In the genomic region with DNA sequence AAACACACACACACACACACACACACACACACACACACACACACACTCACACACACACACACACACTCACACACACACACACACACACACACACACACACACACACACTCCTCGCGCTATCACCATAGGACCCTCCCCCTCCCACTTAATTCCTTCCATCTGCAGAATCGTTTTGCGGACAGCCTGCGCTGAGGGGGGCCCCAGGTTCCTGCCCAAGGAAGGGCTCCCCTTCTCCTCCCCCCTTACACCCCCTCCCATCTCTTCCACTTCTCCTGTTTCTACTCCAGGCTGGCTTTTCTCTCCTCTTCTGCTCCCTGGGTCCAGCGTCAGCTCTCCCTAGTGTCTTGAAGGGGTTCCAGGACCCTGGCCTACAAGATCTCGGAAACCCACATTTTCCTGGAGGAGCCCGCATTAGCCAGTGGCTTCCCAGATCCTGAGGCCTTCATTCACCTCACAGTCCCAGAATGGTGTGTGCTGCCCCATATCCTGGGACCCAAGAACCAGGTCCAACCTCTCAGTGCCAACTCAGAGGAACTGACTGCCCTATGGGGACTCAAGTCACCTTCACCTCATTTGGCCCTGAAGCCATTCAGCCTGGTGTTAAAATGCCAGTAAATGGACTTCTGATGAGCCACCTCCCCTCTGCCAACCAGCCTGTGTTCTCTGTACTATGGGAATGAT, we compare ENCODE assay signal across 9 mouse cellular contexts. TPM values are rescaled to one million over a fixed set of nuclear protein-coding genes. Genes with fewer than 3 reads are reported as not detected.
DNase-seq lines count a peak whose midpoint lies in the region; ATAC-seq lines count a peak whose summit lies in the region.
"Had no signal": no experiment of that assay in that cellular context is flagged by ENCODE, and none has a peak within 500 bp of the region (broad histone marks: within the 10 kb centered on the region; RNA-seq: fewer than 3 reads in every experiment).

No protein-coding gene starts in this region.

- H3K4me3 ChIP-seq in kidney, embryonic 15.5 days (replicated peaks) = no peak overlapping the region; the same call in 1 of the 2 replicates
- H3K4me3 ChIP-seq in embryonic facial prominence, embryonic 11.5 days (ENCODE audit: low read depth, low read length) = no peak overlapping the region; the same call in 1 of the 2 replicates
- H3K4me3 ChIP-seq in hindbrain, embryonic 16.5 days (ENCODE audit: low read length) = no peak overlapping the region
- H3K4me3 ChIP-seq in neural tube, embryonic 12.5 days = no peak overlapping the region

- no peaks in the 10 kb centered on the region for H3K27me3 ChIP-seq in kidney, embryonic 15.5 days
- no peaks in the 10 kb centered on the region; the same call in 1 of the 2 replicates for H3K27me3 ChIP-seq in embryonic facial prominence, embryonic 11.5 days (ENCODE audit: control insufficient read depth, insufficient read depth, low read length)
- no peaks in the 10 kb centered on the region for H3K27me3 ChIP-seq in hindbrain, embryonic 16.5 days (replicated peaks; ENCODE audit: control insufficient read depth, insufficient read depth, low read length)
- no peaks in the 10 kb centered on the region for H3K27me3 ChIP-seq in neural tube, embryonic 12.5 days (replicated peaks)

- 23% methylated on average over 8 of the region's 8 CpGs for WGBS in kidney, embryonic 15.5 days
- WGBS in embryonic facial prominence, embryonic 11.5 days = 4% methylated on average over 8 of the region's 8 CpGs
- WGBS in hindbrain, embryonic 16.5 days = 25% methylated on average over 8 of the region's 8 CpGs
- WGBS in neural tube, embryonic 12.5 days = 22% methylated on average over 8 of the region's 8 CpGs

- no peak overlapping the region for H3K9ac ChIP-seq in kidney, embryonic 15.5 days
- H3K9ac ChIP-seq in embryonic facial prominence, embryonic 11.5 days (replicated peaks; ENCODE audit: low read length) = no peak overlapping the region
- H3K9ac ChIP-seq in hindbrain, embryonic 16.5 days (ENCODE audit: low read depth, low read length) = no peak overlapping the region
- no peak overlapping the region for H3K9ac ChIP-seq in neural tube, embryonic 12.5 days
- H3K9ac ChIP-seq: liver, embryonic 15.5 days had no signal

- no peak for ATAC-seq in kidney, embryonic 15.5 days (replicated peaks; ENCODE audit: low FRiP score)
- peak; percentile 61; the same call in 1 of the 2 replicates for ATAC-seq in embryonic facial prominence, embryonic 11.5 days (replicated peaks; ENCODE audit: insufficient number of reproducible peaks, low FRiP score, low TSS enrichment, low read depth)
- ATAC-seq in hindbrain, embryonic 16.5 days = no peak
- no peak for ATAC-seq in neural tube, embryonic 12.5 days (ENCODE audit: low FRiP score, low read depth)

- H3K4me2 ChIP-seq in kidney, embryonic 15.5 days = peak overlapping the region; percentile 93
- peak overlapping the region; percentile 94; the same call in 1 of the 2 replicates for H3K4me2 ChIP-seq in embryonic facial prominence, embryonic 11.5 days (ENCODE audit: low read depth, low read length)
- peak overlapping the region; percentile 95 for H3K4me2 ChIP-seq in hindbrain, embryonic 16.5 days (ENCODE audit: low read length)
- peak overlapping the region; percentile 96 for H3K4me2 ChIP-seq in neural tube, embryonic 12.5 days (replicated peaks)

- no peak for DNase-seq in kidney, adult 8-10 months
- peak; percentile 94 for DNase-seq in embryonic facial prominence, embryonic 11.5 days (ENCODE audit: low spot score)
- no peak for DNase-seq in layer of hippocampus, postnatal 14 days (ENCODE audit: low spot score in 2 of 2)
- DNase-seq in gastrocnemius, postnatal 14 days = no peak
- no peak for DNase-seq in thymus, postnatal 10 days (ENCODE audit: low spot score in 2 of 2)

- H3K27ac ChIP-seq in kidney, embryonic 15.5 days = peak overlapping the region; percentile 92
- H3K27ac ChIP-seq in embryonic facial prominence, embryonic 11.5 days (replicated peaks; ENCODE audit: low read depth, low read length) = peak overlapping the region; percentile 90
- H3K27ac ChIP-seq in hindbrain, embryonic 16.5 days (ENCODE audit: low read depth, low read length) = no peak overlapping the region
- no peak overlapping the region; the same call in 1 of the 2 replicates for H3K27ac ChIP-seq in neural tube, embryonic 12.5 days
- H3K27ac ChIP-seq: liver, embryonic 15.5 days had no signal

- intact Hi-C loops in gastrocnemius, postnatal 14 days (cut with DNase I; ENCODE audit: low total_unique reads) = no loop called here

- H3K4me1 ChIP-seq in kidney, embryonic 15.5 days = peaks cover 62% of the 10 kb centered on the region
- H3K4me1 ChIP-seq in embryonic facial prominence, embryonic 11.5 days (ENCODE audit: control insufficient read depth, insufficient read depth, low read length) = peaks cover 14% of the 10 kb centered on the region
- peaks cover 15% of the 10 kb centered on the region for H3K4me1 ChIP-seq in hindbrain, embryonic 16.5 days (ENCODE audit: control insufficient read depth, insufficient read depth, low read depth, low read length)
- H3K4me1 ChIP-seq in neural tube, embryonic 12.5 days = peaks cover 42% of the 10 kb centered on the region

- no peaks in the 10 kb centered on the region for H3K9me3 ChIP-seq in kidney, embryonic 15.5 days (replicated peaks)
- no peaks in the 10 kb centered on the region for H3K9me3 ChIP-seq in embryonic facial prominence, embryonic 11.5 days (replicated peaks; ENCODE audit: control insufficient read depth, low read length)
- no peaks in the 10 kb centered on the region for H3K9me3 ChIP-seq in hindbrain, embryonic 16.5 days (ENCODE audit: control insufficient read depth, low read length)
- H3K9me3 ChIP-seq in neural tube, embryonic 12.5 days = no peaks in the 10 kb centered on the region
- H3K9me3 ChIP-seq: liver, embryonic 15.5 days had no signal

- H3K36me3 ChIP-seq in kidney, embryonic 15.5 days = no peaks in the 10 kb centered on the region
- H3K36me3 ChIP-seq in embryonic facial prominence, embryonic 11.5 days (replicated peaks; ENCODE audit: control insufficient read depth, insufficient read depth, low read depth, low read length) = no peaks in the 10 kb centered on the region
- no peaks in the 10 kb centered on the region for H3K36me3 ChIP-seq in hindbrain, embryonic 16.5 days (ENCODE audit: control insufficient read depth, insufficient read depth, low read length)
- no peaks in the 10 kb centered on the region for H3K36me3 ChIP-seq in neural tube, embryonic 12.5 days
- H3K36me3 ChIP-seq: liver, embryonic 15.5 days had no signal

RNA-seq across cellular contexts. Expression of a gene that starts 0.9 kb away (rescaled TPM):
- polyA plus RNA-seq in kidney, embryonic 15.5 days (2015; fragmentation: Nextera tagmentation; extraction: Ambion mirVana) = 18.3 and 21.0 TPM in 2 replicates
- 23.6 and 24.5 TPM in 2 replicates for polyA plus RNA-seq in embryonic facial prominence, embryonic 11.5 days (2014; fragmentation: Nextera tagmentation; extraction: Ambion mirVana)
- 10.1 and 17.2 TPM in 2 replicates for polyA plus RNA-seq in hindbrain, embryonic 16.5 days (2015; fragmentation: Nextera tagmentation; extraction: Ambion mirVana)
- 21.5 and 22.2 TPM in 2 replicates for polyA plus RNA-seq in neural tube, embryonic 12.5 days (2016; fragmentation: Nextera tagmentation; extraction: Ambion mirVana)
- total RNA-seq in layer of hippocampus, postnatal 14 days (2021) = 10 to 100 TPM; 60.4 to 63.5 TPM
- 10 to 100 TPM; 45.2 to 45.5 TPM for total RNA-seq in gastrocnemius, postnatal 14 days (2021)

Comparison
In these comparisons a context has a peak if more than half of its experiments do, and no peak if none do; other contexts are left out.
1. H3K27ac ChIP-seq: peak in kidney, embryonic 15.5 days (single experiment) and embryonic facial prominence, embryonic 11.5 days (single experiment); none in hindbrain, embryonic 16.5 days (single experiment) and neural tube, embryonic 12.5 days (single experiment).
2. Peak in every context shown above with its lines, with median percentiles within 50 percentile points of each other: H3K4me2 ChIP-seq.